Mouse (Mus musculus): ENCODE measurements around the gene Ncf4. TPM values are rescaled to one million over a fixed set of nuclear protein-coding genes. Genes with fewer than 3 reads are reported as not detected.

The Ncf4 gene
- total RNA-seq, 2 experiments from 2014 or later: 0.41 to 1.0 TPM

GRCm38 (mm10) chr15:78309865-78310264 is 65.3 kb downstream of the Ncf4 start:
- DNase-seq (ENCODE audit: low spot score in 2 of 2): no peak

DNA sequence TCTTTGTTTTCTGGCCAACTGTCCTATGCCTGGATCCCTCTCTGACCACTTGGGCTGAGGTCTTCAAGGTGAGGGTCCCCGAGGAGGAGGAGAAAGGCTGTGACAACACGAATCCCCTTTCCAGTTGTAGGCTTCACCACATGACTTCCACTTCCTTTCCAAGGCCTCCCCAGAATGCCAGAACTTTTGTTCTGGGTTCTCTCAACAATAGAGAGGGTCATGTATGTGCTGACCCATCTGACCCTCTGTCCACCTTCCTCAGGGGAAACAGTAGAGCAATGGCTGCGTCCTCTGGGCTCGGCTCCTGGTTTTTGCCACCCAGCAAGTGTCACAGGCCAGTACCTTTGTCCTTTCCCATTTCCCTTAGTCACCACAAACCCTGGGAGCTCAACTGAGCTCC is 66.4 kb downstream of the Ncf4 start:
- no peak for DNase-seq (ENCODE audit: low spot score in 2 of 2)

Small RNA genes within 50 kb of the gene (microRNA-seq; reads per million reads assigned to microRNA genes)
- gene Mir7676-1: 0 reads per million in 2 experiments

Other genes with a start within 250 kb of the Ncf4 start
- gene Cacng2, start 124.8 kb upstream of the Ncf4 start, total RNA-seq (2021): 10 to 100 TPM; 36.4 to 40.3 TPM
- 10 to 100 TPM; 28.3 to 31.0 TPM for gene Ift27, start 70.7 kb upstream of the Ncf4 start, total RNA-seq (2021)
- 1 to 10 TPM; 6.6 to 6.9 TPM for gene Pvalb, start 38.4 kb upstream of the Ncf4 start, total RNA-seq (2021)
- 1 to 10 TPM; 2.1 to 3.0 TPM for gene Csf2rb2, start 60.9 kb downstream of the Ncf4 start, total RNA-seq (2021)
- gene Csf2rb, start 81.0 kb downstream of the Ncf4 start, total RNA-seq (2021): 1 to 10 TPM; 1.5 to 2.4 TPM
- under 1 TPM in 1 of 2 experiments, not detected in 1; 0.49 TPM for gene Tex33, start 151.1 kb downstream of the Ncf4 start, total RNA-seq (2021)
- gene Tst, start 161.1 kb downstream of the Ncf4 start, total RNA-seq (2021): 10 to 100 TPM; 43.7 to 55.4 TPM
- 10 to 100 TPM; 50.5 to 55.2 TPM for gene Mpst, start 161.6 kb downstream of the Ncf4 start, total RNA-seq (2021)
- 100 to 1,000 TPM; 208 to 216 TPM for gene Kctd17, start 183.8 kb downstream of the Ncf4 start, total RNA-seq (2021)
- not detected for gene Tmprss6, start 223.8 kb downstream of the Ncf4 start, total RNA-seq (2021)